Mouse (Mus musculus): ENCODE measurements around the gene Prickle1. TPM values are rescaled to one million over a fixed set of nuclear protein-coding genes. Genes with fewer than 3 reads are reported as not detected.
A peak's percentile ranks its signal among the peaks of the same experiment; 100 is the strongest.

Prickle1 gene
- polyA plus RNA-seq, 1 experiment from 2014 or later = 28.5 TPM

- ATAC-seq (ENCODE audit: low FRiP score, low TSS enrichment) = no peak
- no peaks in the 10 kb centered on the region for H3K27me3 ChIP-seq (ENCODE audit: insufficient read depth, low read length)
- WGBS = 58% methylated on average over 11 of the region's 11 CpGs
- peak overlapping the region; percentile 89 for H3K4me2 ChIP-seq (replicated peaks; ENCODE audit: low read depth, low read length)
- no peaks in the 10 kb centered on the region for H3K9me3 ChIP-seq (ENCODE audit: low read length)
- H3K4me1 ChIP-seq (ENCODE audit: insufficient read depth, low read length) = peaks cover 29% of the 10 kb centered on the region
- peak overlapping the region; percentile 90 for H3K4me3 ChIP-seq (ENCODE audit: low read length)
- H3K36me3 ChIP-seq (ENCODE audit: insufficient read depth, low read length) = no peaks in the 10 kb centered on the region
- H3K9ac ChIP-seq (replicated peaks; ENCODE audit: low read length) = peak overlapping the region; percentile 57
- no peak overlapping the region; the same call in 1 of the 2 replicates for H3K27ac ChIP-seq (ENCODE audit: low read length)
These were observed 1.3 kb upstream of the Prickle1 start for GRCm38 (mm10) chr15:93596991-93597390.

GRCm38 (mm10) chr15:93596285-93596684, 594 bp upstream of the Prickle1 start:
- H3K4me2 ChIP-seq (replicated peaks; ENCODE audit: low read depth, low read length) = peak overlapping the region; percentile 89
- H3K27me3 ChIP-seq (ENCODE audit: insufficient read depth, low read length) = no peaks in the 10 kb centered on the region
- peak; percentile 73 for ATAC-seq (ENCODE audit: low FRiP score, low TSS enrichment)
- H3K9ac ChIP-seq (replicated peaks; ENCODE audit: low read length) = peak overlapping the region; percentile 97
- H3K27ac ChIP-seq (ENCODE audit: low read length) = peak overlapping the region; percentile 84
- WGBS = 0% methylated on average over 11 of the region's 11 CpGs
- no peaks in the 10 kb centered on the region for H3K36me3 ChIP-seq (ENCODE audit: insufficient read depth, low read length)
- no peaks in the 10 kb centered on the region for H3K9me3 ChIP-seq (ENCODE audit: low read length)
- peaks cover 36% of the 10 kb centered on the region for H3K4me1 ChIP-seq (ENCODE audit: insufficient read depth, low read length)
- H3K4me3 ChIP-seq (ENCODE audit: low read length) = peak overlapping the region; percentile 90

- under 1% methylated on average over 57 of the region's 64 CpGs for WGBS
- Histone ChIP-seq H3K27ac (ENCODE audit: low read length) (peak overlapping the region; percentile 96), H3K4me3 (ENCODE audit: low read length) (peak overlapping the region; percentile 90), H3K27me3 (ENCODE audit: insufficient read depth, low read length) (no peaks in the 10 kb centered on the region), H3K36me3 (ENCODE audit: insufficient read depth, low read length) (no peaks in the 10 kb centered on the region), H3K9ac (replicated peaks; ENCODE audit: low read length) (peak overlapping the region; percentile 97), H3K9me3 (ENCODE audit: low read length) (no peaks in the 10 kb centered on the region), H3K4me2 (replicated peaks; ENCODE audit: low read depth, low read length) (peak overlapping the region; percentile 89), H3K4me1 (ENCODE audit: insufficient read depth, low read length) (peaks cover 43% of the 10 kb centered on the region)
- peak; percentile 57 for ATAC-seq (ENCODE audit: low FRiP score, low TSS enrichment)
These were observed 598 bp downstream of the Prickle1 start for GRCm38 (mm10) chr15:93594888-93595698.

- Histone ChIP-seq H3K27me3 (ENCODE audit: insufficient read depth, low read length) (no peaks in the 10 kb centered on the region), H3K9me3 (ENCODE audit: low read length) (no peaks in the 10 kb centered on the region), H3K4me1 (ENCODE audit: insufficient read depth, low read length) (peaks cover 45% of the 10 kb centered on the region), H3K4me2 (replicated peaks; ENCODE audit: low read depth, low read length) (peak overlapping the region; percentile 89), H3K4me3 (ENCODE audit: low read length) (peak overlapping the region; percentile 90), H3K36me3 (ENCODE audit: insufficient read depth, low read length) (no peaks in the 10 kb centered on the region), H3K27ac (ENCODE audit: low read length) (peak overlapping the region; percentile 96), H3K9ac (replicated peaks; ENCODE audit: low read length) (peak overlapping the region; percentile 97)
- WGBS = 7% methylated on average over 10 of the region's 10 CpGs
- ATAC-seq (ENCODE audit: low FRiP score, low TSS enrichment) = no peak
These were observed 1.3 kb downstream of the Prickle1 start for GRCm38 (mm10) chr15:93594296-93594887.

- Histone ChIP-seq H3K27me3 (ENCODE audit: insufficient read depth, low read length) (no peaks in the 10 kb centered on the region), H3K4me1 (ENCODE audit: insufficient read depth, low read length) (peaks cover 49% of the 10 kb centered on the region), H3K4me2 (replicated peaks; ENCODE audit: low read depth, low read length) (peak overlapping the region; percentile 52), H3K27ac (ENCODE audit: low read length) (no peak overlapping the region), H3K4me3 (ENCODE audit: low read length) (no peak overlapping the region), H3K9ac (replicated peaks; ENCODE audit: low read length) (0 out of 2 replicates have a peak overlapping the region, but pooled peaks have one; percentile 12), H3K9me3 (ENCODE audit: low read length) (no peaks in the 10 kb centered on the region), H3K36me3 (ENCODE audit: insufficient read depth, low read length) (no peaks in the 10 kb centered on the region)
- WGBS = 65% methylated on average over 3 of the region's 3 CpGs
- ATAC-seq (ENCODE audit: low FRiP score, low TSS enrichment) = no peak
These were observed 3.1 kb downstream of the Prickle1 start for GRCm38 (mm10) chr15:93592596-93592995.

- peak; percentile 32 for ATAC-seq (ENCODE audit: low FRiP score, low TSS enrichment)
- Histone ChIP-seq H3K36me3 (ENCODE audit: insufficient read depth, low read length) (no peaks in the 10 kb centered on the region), H3K4me2 (replicated peaks; ENCODE audit: low read depth, low read length) (peak overlapping the region; percentile 52), H3K27me3 (ENCODE audit: insufficient read depth, low read length) (no peaks in the 10 kb centered on the region), H3K4me1 (ENCODE audit: insufficient read depth, low read length) (peaks cover 46% of the 10 kb centered on the region), H3K9me3 (ENCODE audit: low read length) (no peaks in the 10 kb centered on the region), H3K27ac (ENCODE audit: low read length) (no peak overlapping the region), H3K9ac (replicated peaks; ENCODE audit: low read length) (peak overlapping the region; percentile 15), H3K4me3 (ENCODE audit: low read length) (peak overlapping the region; percentile 31)
- 6% methylated on average over 12 of the region's 12 CpGs for WGBS
These were observed 3.8 kb downstream of the Prickle1 start for GRCm38 (mm10) chr15:93591831-93592321.

- Histone ChIP-seq H3K27ac (ENCODE audit: low read length) (no peak overlapping the region), H3K27me3 (ENCODE audit: insufficient read depth, low read length) (no peaks in the 10 kb centered on the region), H3K36me3 (ENCODE audit: insufficient read depth, low read length) (no peaks in the 10 kb centered on the region), H3K4me2 (replicated peaks; ENCODE audit: low read depth, low read length) (peak overlapping the region; percentile 52), H3K4me1 (ENCODE audit: insufficient read depth, low read length) (peaks cover 42% of the 10 kb centered on the region), H3K9ac (replicated peaks; ENCODE audit: low read length) (peak overlapping the region; percentile 15; the same call in 1 of the 2 replicates), H3K4me3 (ENCODE audit: low read length) (peak overlapping the region; percentile 31), H3K9me3 (ENCODE audit: low read length) (no peaks in the 10 kb centered on the region)
- 23% methylated on average over 7 of the region's 7 CpGs for WGBS
- ATAC-seq (ENCODE audit: low FRiP score, low TSS enrichment) = no peak
These were observed 4.3 kb downstream of the Prickle1 start for GRCm38 (mm10) chr15:93591371-93591770.

- WGBS = 90% methylated on average over 6 of the region's 6 CpGs
- no peak for ATAC-seq (ENCODE audit: low FRiP score, low TSS enrichment)
These were observed 7.3 kb downstream of the Prickle1 start for GRCm38 (mm10) chr15:93588401-93588800.

GRCm38 (mm10) chr15:93587660-93588059, 8.0 kb downstream of the Prickle1 start:
- no peaks in the 10 kb centered on the region for H3K27me3 ChIP-seq (ENCODE audit: insufficient read depth, low read length)
- WGBS = 89% methylated on average over 8 of the region's 8 CpGs
- H3K27ac ChIP-seq (ENCODE audit: low read length) = no peak overlapping the region
- H3K36me3 ChIP-seq (ENCODE audit: insufficient read depth, low read length) = peaks cover 6% of the 10 kb centered on the region; the same call in 1 of the 2 replicates
- H3K4me2 ChIP-seq (replicated peaks; ENCODE audit: low read depth, low read length) = no peak overlapping the region
- H3K4me1 ChIP-seq (ENCODE audit: insufficient read depth, low read length) = peaks cover 29% of the 10 kb centered on the region
- no peak overlapping the region for H3K9ac ChIP-seq (replicated peaks; ENCODE audit: low read length)
- H3K4me3 ChIP-seq (ENCODE audit: low read length) = no peak overlapping the region
- no peaks in the 10 kb centered on the region for H3K9me3 ChIP-seq (ENCODE audit: low read length)
- ATAC-seq (ENCODE audit: low FRiP score, low TSS enrichment) = no peak

More at GRCm38 (mm10) chr15:93588401-93588800, 7.3 kb downstream of the Prickle1 start:
- Histone ChIP-seq H3K27ac (ENCODE audit: low read length) (no peak overlapping the region), H3K4me2 (replicated peaks; ENCODE audit: low read depth, low read length) (no peak overlapping the region), H3K27me3 (ENCODE audit: insufficient read depth, low read length) (no peaks in the 10 kb centered on the region), H3K9me3 (ENCODE audit: low read length) (no peaks in the 10 kb centered on the region), H3K36me3 (ENCODE audit: insufficient read depth, low read length) (peaks cover 6% of the 10 kb centered on the region; the same call in 1 of the 2 replicates), H3K4me1 (ENCODE audit: insufficient read depth, low read length) (peaks cover 34% of the 10 kb centered on the region), H3K4me3 (ENCODE audit: low read length) (no peak overlapping the region), H3K9ac (replicated peaks; ENCODE audit: low read length) (no peak overlapping the region)

Measured in kidney, embryonic 16.5 days (tissue).